Mouse (Mus musculus): Measurements from ENCODE around the gene Ddah1.

Ddah1 gene

GRCm38 (mm10) chr3:145817276-145817675 is 58.8 kb downstream of the Ddah1 start:
- DNase-seq (ENCODE audit: low read depth, low spot score), result no peak

GRCm38 (mm10) chr3:145820439-145820838 is 62.0 kb downstream of the Ddah1 start:
- peak; percentile 75 for DNase-seq (ENCODE audit: low read depth, low spot score)

- peak; percentile 37 for DNase-seq (ENCODE audit: low read depth, low spot score)
These were observed 62.5 kb downstream of the Ddah1 start for GRCm38 (mm10) chr3:145820938-145821337.

GRCm38 (mm10) chr3:145822201-145822600 is 63.7 kb downstream of the Ddah1 start:
- DNase-seq (ENCODE audit: low read depth, low spot score), result no peak

- DNase-seq (ENCODE audit: low read depth, low spot score), result no peak
These were observed 65.2 kb downstream of the Ddah1 start for GRCm38 (mm10) chr3:145823661-145824060.

- no peak for DNase-seq (ENCODE audit: low read depth, low spot score)
These were observed 67.1 kb downstream of the Ddah1 start for GRCm38 (mm10) chr3:145825416-145826055.

GRCm38 (mm10) chr3:145827191-145828045 is 68.9 kb downstream of the Ddah1 start:
- DNase-seq (ENCODE audit: low read depth, low spot score), result peak; percentile 68

- DNase-seq (ENCODE audit: low read depth, low spot score), result no peak
These were observed 70.4 kb downstream of the Ddah1 start for GRCm38 (mm10) chr3:145828906-145829305.

- DNase-seq (ENCODE audit: low read depth, low spot score), result peak; percentile 94
These were observed 75.6 kb downstream of the Ddah1 start for GRCm38 (mm10) chr3:145833948-145834538.

GRCm38 (mm10) chr3:145838281-145838680 is 79.8 kb downstream of the Ddah1 start:
- DNase-seq (ENCODE audit: low read depth, low spot score), result peak; percentile 87

GRCm38 (mm10) chr3:145841961-145842710 is 83.7 kb downstream of the Ddah1 start:
- no peak for DNase-seq (ENCODE audit: low read depth, low spot score)

GRCm38 (mm10) chr3:145843836-145844235 is 85.4 kb downstream of the Ddah1 start:
- peak; percentile 53 for DNase-seq (ENCODE audit: low read depth, low spot score)

GRCm38 (mm10) chr3:145844891-145845290 is 86.4 kb downstream of the Ddah1 start:
- peak; percentile 57 for DNase-seq (ENCODE audit: low read depth, low spot score)

- DNase-seq (ENCODE audit: low read depth, low spot score), result no peak
These were observed 87.8 kb downstream of the Ddah1 start for GRCm38 (mm10) chr3:145846255-145846654.

- DNase-seq (ENCODE audit: low read depth, low spot score), result peak; percentile 59
These were observed 93.6 kb downstream of the Ddah1 start for GRCm38 (mm10) chr3:145852041-145852440.

GRCm38 (mm10) chr3:145852800-145853199 is 94.3 kb downstream of the Ddah1 start:
- DNase-seq (ENCODE audit: low read depth, low spot score), result no peak

GRCm38 (mm10) chr3:145853713-145854112 is 95.2 kb downstream of the Ddah1 start:
- DNase-seq (ENCODE audit: low read depth, low spot score), result no peak

- DNase-seq (ENCODE audit: low read depth, low spot score), result no peak
These were observed 96.0 kb downstream of the Ddah1 start for GRCm38 (mm10) chr3:145854427-145854826.

GRCm38 (mm10) chr3:145855299-145855698 is 96.8 kb downstream of the Ddah1 start:
- DNase-seq (ENCODE audit: low read depth, low spot score), result no peak

GRCm38 (mm10) chr3:145858388-145858787 is 99.9 kb downstream of the Ddah1 start:
- peak; percentile 55 for DNase-seq (ENCODE audit: low read depth, low spot score)

GRCm38 (mm10) chr3:145862521-145862920 is 104.0 kb downstream of the Ddah1 start:
- DNase-seq (ENCODE audit: low read depth, low spot score), result no peak

Data from 3T3-L1 (cell line).